Mouse (Mus musculus) ES-Bruce4 (cell line): ENCODE data around the gene Cops2.

ENCODE experiments used
- CTCF ChIP-seq: IDR thresholded peaks from one replicate; pipeline ENCODE4 v1.8.1; 2011; ENCODE audit warnings: low read depth, low read length
- POLR2A ChIP-seq: IDR thresholded peaks from one replicate; pipeline ENCODE4 v1.8.1; 2011; ENCODE audit warnings: low read length; ENCODE audit not compliant: insufficient read depth

- no peak for TF ChIP-seq CTCF
- TF ChIP-seq POLR2A, result no peak
Measured at GRCm38 (mm10) chr2:125865585-125865984, 6.6 kb upstream of the Cops2 start.
